Mouse (Mus musculus) lung, postnatal 0 days (tissue): ENCODE measurements around the gene Tbc1d19. TPM values are rescaled to one million over a fixed set of nuclear protein-coding genes. Genes with fewer than 3 reads are reported as not detected.

Experiments used
- ATAC-seq: fragments of 200-750 bp; cut with Nextera tagmentation; 2 replicates; pipeline ENCODE4 v1.8.0; 2017; ENCODE audit warnings: moderate library complexity
- DNase-seq: peaks from one replicate; pipeline ENCODE4 v3.0.0-alpha.2; 2016; ENCODE audit warnings: low spot score
- H3K27ac ChIP-seq: fragments of 300-500 bp; sonication (generic); 2 replicates; pipeline ENCODE4 v1.5.1; 2014; ENCODE audit warnings: antibody characterized with exemption, mild to moderate bottlenecking, low read length, mixed read lengths
- H3K27me3 ChIP-seq: fragments of 300-500 bp; sonication (generic); replicated peaks from 2 replicates; pipeline ENCODE4 v1.6.1; 2014; ENCODE audit warnings: low read length, mixed read lengths; ENCODE audit not compliant: insufficient read depth
- H3K36me3 ChIP-seq: fragments of 300-500 bp; sonication (generic); 2 replicates; pipeline ENCODE4 v1.6.1; 2014; ENCODE audit warnings: low read length, mixed read lengths; ENCODE audit not compliant: insufficient read depth
- H3K4me1 ChIP-seq: fragments of 300-500 bp; sonication (generic); 2 replicates; pipeline ENCODE4 v1.6.1; 2014; ENCODE audit warnings: antibody characterized with exemption, low read depth, low read length, mixed read lengths; ENCODE audit not compliant: insufficient read depth
- H3K4me2 ChIP-seq: fragments of 300-500 bp; sonication (generic); replicated peaks from 2 replicates; pipeline ENCODE4 v1.6.1; 2014; ENCODE audit warnings: low read depth, mild to moderate bottlenecking, low read length, moderate library complexity, mixed read lengths
- H3K4me3 ChIP-seq: fragments of 300-500 bp; sonication (generic); 2 replicates; pipeline ENCODE4 v1.5.1; 2014; ENCODE audit warnings: low read depth, low read length
- H3K9ac ChIP-seq: fragments of 300-500 bp; sonication (generic); replicated peaks from 2 replicates; pipeline ENCODE4 v1.6.1; 2014; ENCODE audit warnings: low read depth, mild to moderate bottlenecking
- H3K9me3 ChIP-seq: fragments of 300-500 bp; sonication (generic); 2 replicates; pipeline ENCODE4 v1.6.1; 2016; ENCODE audit warnings: low read length, mixed read lengths
- CTCF ChIP-seq: IDR thresholded peaks from 2 replicates; pipeline ENCODE4 v1.5.1; 2016; ENCODE audit warnings: antibody characterized with exemption, mild to moderate bottlenecking
- EP300 ChIP-seq: IDR thresholded peaks from 2 replicates; pipeline ENCODE4 v1.6.1; 2016; ENCODE audit warnings: antibody characterized with exemption, mild to moderate bottlenecking, control low read depth
- WGBS: fragments of 180-500 bp; shearing (Covaris S2); extraction: QIAGEN DNeasy Blood & Tissue Kit; methylation state at CpG from one replicate; pipeline ENCODE4 v1.1.7; 2014; 5-methylcytosine and 5-hydroxymethylcytosine counted together
- polyA plus RNA-seq: library from polyadenylated mRNA; unstranded; fragments of >200 nt; fragmentation: Nextera tagmentation; extraction: Ambion mirVana; gene quantifications from 2 replicates; pipeline ENCODE4 v1.2.1, GENCODE M21; 2015

The Tbc1d19 gene
- polyA plus RNA-seq, 1 experiment from 2014 or later = 23.5 TPM

- H3K4me3 ChIP-seq = no peak overlapping the region
- DNase-seq (no peak), ATAC-seq (no peak)
- H3K36me3 ChIP-seq = no peaks in the 10 kb centered on the region
- no peaks in the 10 kb centered on the region for H3K9me3 ChIP-seq
- H3K4me1 ChIP-seq = peaks cover 2% of the 10 kb centered on the region; the same call in 1 of the 2 replicates
- TF ChIP-seq CTCF (no peak), EP300 (no peak)
- H3K27me3 ChIP-seq = no peaks in the 10 kb centered on the region
- no peak overlapping the region for H3K4me2 ChIP-seq
- 76% methylated on average over 5 of the region's 5 CpGs for WGBS
- no peak overlapping the region for H3K27ac ChIP-seq
- H3K9ac ChIP-seq = no peak overlapping the region
Observed at GRCm38 (mm10) chr5:53931011-53931410, 121.6 kb downstream of the Tbc1d19 start.

GRCm38 (mm10) chr5:53933628-53934027, 124.2 kb downstream of the Tbc1d19 start:
- peak; percentile 79 for DNase-seq
- peak; percentile 75 for ATAC-seq
- 25% methylated on average over 7 of the region's 7 CpGs for WGBS
- H3K4me1 ChIP-seq = peaks cover 2% of the 10 kb centered on the region; the same call in 1 of the 2 replicates
- H3K4me2 ChIP-seq = no peak overlapping the region
- H3K27me3 ChIP-seq = no peaks in the 10 kb centered on the region
- H3K9ac ChIP-seq = no peak overlapping the region
- H3K36me3 ChIP-seq = no peaks in the 10 kb centered on the region
- H3K4me3 ChIP-seq = no peak overlapping the region
- no peak for TF ChIP-seq CTCF
- TF ChIP-seq EP300 = no peak
- no peaks in the 10 kb centered on the region for H3K9me3 ChIP-seq
- peak overlapping the region; percentile 62; the same call in 1 of the 2 replicates for H3K27ac ChIP-seq

- ATAC-seq = peak; percentile 19; the same call in 1 of the 2 replicates
- no peak for TF ChIP-seq EP300
- TF ChIP-seq CTCF = no peak
- DNase-seq = no peak
Observed at GRCm38 (mm10) chr5:53934040-53934439, 124.6 kb downstream of the Tbc1d19 start.

GRCm38 (mm10) chr5:53934826-53935225, 125.4 kb downstream of the Tbc1d19 start:
- Histone ChIP-seq H3K9me3 (no peaks in the 10 kb centered on the region), H3K4me1 (peaks cover 2% of the 10 kb centered on the region; the same call in 1 of the 2 replicates), H3K36me3 (no peaks in the 10 kb centered on the region), H3K27me3 (no peaks in the 10 kb centered on the region), H3K4me3 (no peak overlapping the region), H3K4me2 (no peak overlapping the region), H3K27ac (no peak overlapping the region), H3K9ac (no peak overlapping the region)
- TF ChIP-seq CTCF (no peak), EP300 (no peak)
- no peak for ATAC-seq
- DNase-seq = no peak
- WGBS = 81% methylated on average over 1 of the region's 1 CpGs

More at GRCm38 (mm10) chr5:53934040-53934439, 124.6 kb downstream of the Tbc1d19 start:
- Histone ChIP-seq H3K27me3 (no peaks in the 10 kb centered on the region), H3K4me3 (no peak overlapping the region), H3K4me1 (peaks cover 2% of the 10 kb centered on the region; the same call in 1 of the 2 replicates), H3K9me3 (no peaks in the 10 kb centered on the region), H3K36me3 (no peaks in the 10 kb centered on the region), H3K27ac (0 out of 2 replicates have a peak overlapping the region, but pooled peaks have one; percentile 7), H3K9ac (no peak overlapping the region), H3K4me2 (no peak overlapping the region)
- WGBS = 54% methylated on average over 2 of the region's 2 CpGs

- 44% methylated on average over 4 of the region's 4 CpGs for WGBS
- Histone ChIP-seq H3K9ac (no peak overlapping the region), H3K4me2 (no peak overlapping the region), H3K36me3 (no peaks in the 10 kb centered on the region), H3K4me3 (no peak overlapping the region), H3K27ac (no peak overlapping the region), H3K4me1 (0 out of 2 replicates have a peak, but pooled peaks cover 2% of the 10 kb centered on the region), H3K9me3 (no peaks in the 10 kb centered on the region), H3K27me3 (no peaks in the 10 kb centered on the region)
- ATAC-seq = peak; percentile 81
- TF ChIP-seq CTCF (no peak), EP300 (peak; percentile 32; the same call in 1 of the 2 replicates)
- peak; percentile 82 for DNase-seq
Observed at GRCm38 (mm10) chr5:53937187-53937586, 127.8 kb downstream of the Tbc1d19 start.

GRCm38 (mm10) chr5:53939026-53939425, 129.6 kb downstream of the Tbc1d19 start:
- no peak for DNase-seq
- TF ChIP-seq CTCF (no peak), EP300 (no peak)
- 70% methylated on average over 7 of the region's 7 CpGs for WGBS

More at GRCm38 (mm10) chr5:53939026-53939425, 129.6 kb downstream of the Tbc1d19 start:
- Histone ChIP-seq H3K9me3 (no peaks in the 10 kb centered on the region), H3K9ac (no peak overlapping the region), H3K27ac (no peak overlapping the region), H3K4me2 (no peak overlapping the region), H3K27me3 (no peaks in the 10 kb centered on the region), H3K4me3 (no peak overlapping the region), H3K4me1 (no peaks in the 10 kb centered on the region), H3K36me3 (no peaks in the 10 kb centered on the region)
- ATAC-seq = no peak
